Mouse (Mus musculus) heart, embryonic 12.5 days (tissue): ENCODE measurements around the gene Prpf40b. TPM values are rescaled to one million over a fixed set of nuclear protein-coding genes. Genes with fewer than 3 reads are reported as not detected.

Source experiments
- ATAC-seq: fragments of 200-750 bp; cut with Nextera tagmentation; 2 replicates; pipeline ENCODE4 v1.8.0; 2017; ENCODE audit warnings: moderate TSS enrichment, moderate library complexity; ENCODE audit not compliant: insufficient number of reproducible peaks, low FRiP score
- H3K27ac ChIP-seq: fragments of 300-500 bp; sonication (generic); 2 replicates; pipeline ENCODE4 v1.5.1; 2016; ENCODE audit warnings: mild to moderate bottlenecking, moderate library complexity; ENCODE audit not compliant: poor library complexity, severe bottlenecking
- H3K27me3 ChIP-seq: fragments of 300-500 bp; sonication (generic); replicated peaks from 2 replicates; pipeline ENCODE4 v1.6.1; 2016; ENCODE audit warnings: mild to moderate bottlenecking, moderate library complexity
- H3K36me3 ChIP-seq: fragments of 300-500 bp; sonication (generic); 2 replicates; pipeline ENCODE4 v1.6.1; 2016; ENCODE audit warnings: mild to moderate bottlenecking, moderate library complexity
- H3K4me1 ChIP-seq: fragments of 300-500 bp; sonication (generic); replicated peaks from 2 replicates; pipeline ENCODE4 v1.6.1; 2016; ENCODE audit warnings: mild to moderate bottlenecking
- H3K4me2 ChIP-seq: fragments of 300-500 bp; sonication (generic); 2 replicates; pipeline ENCODE4 v1.6.1; 2016; ENCODE audit warnings: mild to moderate bottlenecking, moderate library complexity
- H3K4me3 ChIP-seq: fragments of 300-500 bp; sonication (generic); 2 replicates; pipeline ENCODE4 v1.5.1; 2016; ENCODE audit warnings: mild to moderate bottlenecking
- H3K9ac ChIP-seq: fragments of 300-500 bp; sonication (generic); 2 replicates; pipeline ENCODE4 v1.6.1; 2016; ENCODE audit warnings: mild to moderate bottlenecking, moderate library complexity
- H3K9me3 ChIP-seq: fragments of 300-500 bp; sonication (generic); replicated peaks from 2 replicates; pipeline ENCODE4 v1.6.1; 2016; ENCODE audit warnings: mild to moderate bottlenecking, moderate library complexity
- WGBS: fragments of 180-500 bp; shearing (Covaris S2); methylation state at CpG from one replicate; pipeline ENCODE4 v1.1.7; 2016; 5-methylcytosine and 5-hydroxymethylcytosine counted together
- polyA plus RNA-seq: library from polyadenylated mRNA; unstranded; fragments of >200 nt; fragmentation: Nextera tagmentation; extraction: Ambion mirVana; gene quantifications from 2 replicates; pipeline ENCODE4 v1.2.1, GENCODE M21; 2016

The Prpf40b gene
- polyA plus RNA-seq, 1 experiment from 2014 or later, result 44.0 TPM

GRCm38 (mm10) chr15:99318861-99319410 is 24.0 kb downstream of the Prpf40b start:
- no peak overlapping the region for H3K4me3 ChIP-seq
- H3K27ac ChIP-seq, result peak overlapping the region; percentile 72; the same call in 1 of the 2 replicates
- H3K9ac ChIP-seq, result no peak overlapping the region
- ATAC-seq, result no peak
- H3K9me3 ChIP-seq, result no peaks in the 10 kb centered on the region
- H3K27me3 ChIP-seq, result no peaks in the 10 kb centered on the region
- H3K4me2 ChIP-seq, result no peak overlapping the region
- peaks cover 97% of the 10 kb centered on the region for H3K36me3 ChIP-seq
- 83% methylated on average over 14 of the region's 14 CpGs for WGBS
- peaks cover 22% of the 10 kb centered on the region for H3K4me1 ChIP-seq

GRCm38 (mm10) chr15:99319411-99319871 is 24.6 kb downstream of the Prpf40b start:
- Histone ChIP-seq H3K27ac (peak overlapping the region; percentile 72), H3K36me3 (peaks cover 98% of the 10 kb centered on the region), H3K9ac (no peak overlapping the region), H3K4me1 (peaks cover 22% of the 10 kb centered on the region), H3K4me3 (no peak overlapping the region), H3K9me3 (no peaks in the 10 kb centered on the region), H3K4me2 (no peak overlapping the region), H3K27me3 (no peaks in the 10 kb centered on the region)
- ATAC-seq, result 0 out of 2 replicates have a peak, but pooled peaks have one; percentile 15
- 61% methylated on average over 3 of the region's 3 CpGs for WGBS

GRCm38 (mm10) chr15:99320168-99320674 is 25.3 kb downstream of the Prpf40b start:
- peaks cover 98% of the 10 kb centered on the region for H3K36me3 ChIP-seq
- peaks cover 22% of the 10 kb centered on the region for H3K4me1 ChIP-seq
- no peak overlapping the region for H3K9ac ChIP-seq
- H3K4me2 ChIP-seq, result no peak overlapping the region
- H3K27ac ChIP-seq, result peak overlapping the region; percentile 72
- ATAC-seq, result no peak
- no peaks in the 10 kb centered on the region for H3K27me3 ChIP-seq
- H3K9me3 ChIP-seq, result no peaks in the 10 kb centered on the region
- no peak overlapping the region for H3K4me3 ChIP-seq
- 75% methylated on average over 10 of the region's 10 CpGs for WGBS

- ATAC-seq, result no peak
- 74% methylated on average over 9 of the region's 9 CpGs for WGBS
- Histone ChIP-seq H3K27ac (peak overlapping the region; percentile 72; the same call in 1 of the 2 replicates), H3K4me1 (peaks cover 22% of the 10 kb centered on the region), H3K9me3 (no peaks in the 10 kb centered on the region), H3K9ac (0 out of 2 replicates have a peak overlapping the region, but pooled peaks have one; percentile 8), H3K36me3 (peaks cover 98% of the 10 kb centered on the region), H3K4me2 (no peak overlapping the region), H3K27me3 (no peaks in the 10 kb centered on the region), H3K4me3 (no peak overlapping the region)
Observed at GRCm38 (mm10) chr15:99320978-99321377, 26.1 kb downstream of the Prpf40b start.

- peaks cover 99% of the 10 kb centered on the region for H3K36me3 ChIP-seq
- peaks cover 19% of the 10 kb centered on the region for H3K4me1 ChIP-seq
- H3K27me3 ChIP-seq, result no peaks in the 10 kb centered on the region
- H3K9ac ChIP-seq, result no peak overlapping the region
- no peak for ATAC-seq
- peaks cover 8% of the 10 kb centered on the region for H3K9me3 ChIP-seq
- no peak overlapping the region for H3K4me2 ChIP-seq
- H3K27ac ChIP-seq, result no peak overlapping the region
- no peak overlapping the region for H3K4me3 ChIP-seq
- 81% methylated on average over 9 of the region's 9 CpGs for WGBS
Observed at GRCm38 (mm10) chr15:99324151-99324550, 29.3 kb downstream of the Prpf40b start.

- Histone ChIP-seq H3K9me3 (peaks cover 8% of the 10 kb centered on the region), H3K9ac (no peak overlapping the region), H3K4me3 (no peak overlapping the region), H3K4me2 (no peak overlapping the region), H3K36me3 (peaks cover 93% of the 10 kb centered on the region), H3K4me1 (peaks cover 26% of the 10 kb centered on the region), H3K27me3 (no peaks in the 10 kb centered on the region), H3K27ac (no peak overlapping the region)
- no peak for ATAC-seq
- WGBS, result 84% methylated on average over 6 of the region's 6 CpGs
Observed at GRCm38 (mm10) chr15:99325598-99325997, 30.7 kb downstream of the Prpf40b start.

- H3K9me3 ChIP-seq, result peaks cover 8% of the 10 kb centered on the region
- 52% methylated on average over 2 of the region's 2 CpGs for WGBS
- peak; percentile 44 for ATAC-seq
Observed at GRCm38 (mm10) chr15:99326407-99326806, 31.5 kb downstream of the Prpf40b start.

GRCm38 (mm10) chr15:99326959-99327358 is 32.1 kb downstream of the Prpf40b start:
- WGBS, result 81% methylated on average over 1 of the region's 1 CpGs
- no peak overlapping the region for H3K4me3 ChIP-seq
- H3K4me2 ChIP-seq, result no peak overlapping the region
- H3K36me3 ChIP-seq, result peaks cover 83% of the 10 kb centered on the region
- H3K9ac ChIP-seq, result no peak overlapping the region
- ATAC-seq, result no peak
- peak overlapping the region; percentile 73 for H3K27ac ChIP-seq
- peaks cover 30% of the 10 kb centered on the region for H3K4me1 ChIP-seq
- H3K27me3 ChIP-seq, result no peaks in the 10 kb centered on the region
- H3K9me3 ChIP-seq, result peaks cover 8% of the 10 kb centered on the region

More at GRCm38 (mm10) chr15:99326407-99326806, 31.5 kb downstream of the Prpf40b start:
- Histone ChIP-seq H3K9ac (no peak overlapping the region), H3K36me3 (peaks cover 85% of the 10 kb centered on the region), H3K27ac (peak overlapping the region; percentile 73), H3K4me2 (no peak overlapping the region), H3K4me3 (no peak overlapping the region), H3K4me1 (peaks cover 24% of the 10 kb centered on the region), H3K27me3 (no peaks in the 10 kb centered on the region)

- WGBS, result 87% methylated on average over 5 of the region's 5 CpGs
- peaks cover 41% of the 10 kb centered on the region for H3K4me1 ChIP-seq
- H3K9me3 ChIP-seq, result peaks cover 8% of the 10 kb centered on the region
- H3K9ac ChIP-seq, result no peak overlapping the region
- no peaks in the 10 kb centered on the region for H3K27me3 ChIP-seq
- H3K4me3 ChIP-seq, result no peak overlapping the region
- H3K4me2 ChIP-seq, result no peak overlapping the region
- ATAC-seq, result no peak
- H3K36me3 ChIP-seq, result peaks cover 72% of the 10 kb centered on the region
- no peak overlapping the region for H3K27ac ChIP-seq
Observed at GRCm38 (mm10) chr15:99328011-99328410, 33.1 kb downstream of the Prpf40b start.

GRCm38 (mm10) chr15:99330324-99330723 is 35.4 kb downstream of the Prpf40b start:
- Histone ChIP-seq H3K36me3 (peaks cover 56% of the 10 kb centered on the region), H3K9me3 (peaks cover 8% of the 10 kb centered on the region), H3K4me1 (peaks cover 64% of the 10 kb centered on the region), H3K9ac (0 out of 2 replicates have a peak overlapping the region, but pooled peaks have one; percentile 14), H3K27ac (no peak overlapping the region; the same call in 1 of the 2 replicates), H3K4me2 (no peak overlapping the region), H3K4me3 (no peak overlapping the region), H3K27me3 (no peaks in the 10 kb centered on the region)
- WGBS, result 58% methylated on average over 2 of the region's 2 CpGs
- ATAC-seq, result no peak

GRCm38 (mm10) chr15:99331341-99331740 is 36.5 kb downstream of the Prpf40b start:
- 83% methylated on average over 5 of the region's 5 CpGs for WGBS
- H3K27me3 ChIP-seq, result no peaks in the 10 kb centered on the region
- no peak overlapping the region for H3K4me3 ChIP-seq
- no peak overlapping the region for H3K9ac ChIP-seq
- H3K4me1 ChIP-seq, result peaks cover 74% of the 10 kb centered on the region
- H3K9me3 ChIP-seq, result peaks cover 8% of the 10 kb centered on the region
- H3K4me2 ChIP-seq, result no peak overlapping the region
- H3K27ac ChIP-seq, result 0 out of 2 replicates have a peak overlapping the region, but pooled peaks have one; percentile 97
- H3K36me3 ChIP-seq, result peaks cover 46% of the 10 kb centered on the region
- no peak for ATAC-seq
